Mouse (Mus musculus) cerebellum, adult 2 months (tissue): Measurements from ENCODE around the gene 1600012H06Rik.
"Not testable (repeated sequence)": the region's sequence is repeated elsewhere in the genome, so short reads cannot be mapped to it uniquely, and the experiment has no call there.

Experiments used
- CTCF ChIP-seq: fragments of 200-500 bp; IDR thresholded peaks from 2 replicates; pipeline ENCODE4 v1.5.1; 2011; ENCODE audit warnings: low read depth, mild to moderate bottlenecking, control low read depth, low read length, moderate library complexity, borderline replicate concordance; ENCODE audit not compliant: insufficient read depth
- POLR2A ChIP-seq: fragments of 200-500 bp; IDR thresholded peaks from 2 replicates; pipeline ENCODE4 v1.6.1; 2011; ENCODE audit warnings: low read length, control low read depth, borderline replicate concordance; ENCODE audit not compliant: insufficient read depth

DNA sequence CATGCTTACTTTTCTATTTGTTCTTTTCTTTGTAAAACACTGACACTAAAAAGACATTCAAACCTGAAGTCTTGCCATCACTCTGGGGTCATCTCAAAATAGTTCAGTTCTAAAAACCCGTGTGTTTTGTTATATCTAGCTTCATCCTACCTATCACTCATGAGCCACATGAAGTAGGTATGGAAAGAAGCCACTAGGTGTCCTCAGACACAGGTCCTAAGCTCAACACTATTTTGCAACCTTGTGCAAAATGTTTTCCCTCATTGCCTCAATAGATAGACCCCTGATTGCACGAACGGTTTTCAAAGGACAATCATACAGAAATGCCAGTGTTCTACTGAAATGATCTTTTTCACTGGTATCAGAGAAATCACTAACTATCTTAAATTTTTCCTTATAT is 66.1 kb downstream of the 1600012H06Rik start:
- not testable (repeated sequence) for TF ChIP-seq CTCF, POLR2A
